Mouse (Mus musculus) CH12.LX (cell line): ENCODE results near the gene D230025D16Rik. TPM values are rescaled to one million over a fixed set of nuclear protein-coding genes. Genes with fewer than 3 reads are reported as not detected.
"Not testable (repeated sequence)": the region's sequence is repeated elsewhere in the genome, so short reads cannot be mapped to it uniquely, and the experiment has no call there.

Experiments used
- DNase-seq: peaks from one replicate; pipeline ENCODE4 v3.0.0-alpha.2; 2013; ENCODE audit errors: extremely low read depth
- H3K27ac ChIP-seq: 2 replicates; pipeline ENCODE4 v1.5.1; 2012; ENCODE audit warnings: low read depth, mild to moderate bottlenecking, control low read depth, moderate library complexity; ENCODE audit not compliant: insufficient read depth
- H3K27me3 ChIP-seq: replicated peaks from 2 replicates; pipeline ENCODE3; 2012; ENCODE audit warnings: inconsistent platforms
- H3K36me3 ChIP-seq, 2 experiments: replicated peaks in 1 of 2; 2 replicates each; pipeline versions ENCODE3 to v1.6.1; 2012; ENCODE audit warnings: inconsistent platforms in 1 of 2, low read length in 1 of 2, mild to moderate bottlenecking in 1 of 2, mixed read lengths in 1 of 2, moderate library complexity in 1 of 2; ENCODE audit not compliant: control insufficient read depth in 1 of 2, insufficient read depth in 1 of 2
- H3K4me1 ChIP-seq, 2 experiments: 2 replicates each; pipeline ENCODE4 v1.6.1; 2012; ENCODE audit warnings: inconsistent platforms in 1 of 2, moderate library complexity in 1 of 2; ENCODE audit not compliant: insufficient read depth in 2 of 2, control insufficient read depth in 1 of 2
- H3K4me2 ChIP-seq: 2 replicates; pipeline ENCODE4 v1.6.1; 2012; ENCODE audit warnings: low read depth, mild to moderate bottlenecking, control low read depth; ENCODE audit not compliant: poor library complexity, insufficient read depth, severe bottlenecking
- H3K4me3 ChIP-seq, 3 experiments: fragments of 150-350 bp in 1 of 3; sonication (generic) in 1 of 3; replicated peaks in 1 of 3; 2 replicates each; pipeline versions ENCODE3 to v1.5.1; 2011 to 2012; ENCODE audit warnings: low read depth in 2 of 3, low read length in 2 of 3, mild to moderate bottlenecking in 2 of 3, moderate library complexity in 2 of 3, control low read depth in 1 of 3, improper control_type of control experiment in 1 of 3, inconsistent platforms in 1 of 3, mixed read lengths in 1 of 3; ENCODE audit not compliant: poor library complexity in 1 of 3
- H3K79me2 ChIP-seq: replicated peaks from 2 replicates; pipeline ENCODE4 v1.6.1; 2012; ENCODE audit warnings: mild to moderate bottlenecking, moderate library complexity; ENCODE audit not compliant: control insufficient read depth, poor library complexity, insufficient read depth, severe bottlenecking; ENCODE audit errors: extremely low read depth
- H3K9ac ChIP-seq: 2 replicates; pipeline ENCODE4 v1.6.1; 2012; ENCODE audit warnings: low read depth, mild to moderate bottlenecking, control low read depth, moderate library complexity; ENCODE audit not compliant: insufficient read depth
- H3K9me3 ChIP-seq: replicated peaks from 2 replicates; pipeline ENCODE3; 2012; ENCODE audit warnings: low read length, inconsistent platforms, mixed read lengths
- BHLHE40 ChIP-seq: IDR thresholded peaks from 2 replicates; pipeline ENCODE4 v1.6.1; 2011; ENCODE audit warnings: mild to moderate bottlenecking, low read depth, low read length, improper control_type of control experiment
- CHD2 ChIP-seq: IDR thresholded peaks from 2 replicates; pipeline ENCODE4 v1.6.1; 2011; ENCODE audit warnings: low read length, improper control_type of control experiment
- CTCF ChIP-seq, 2 experiments: IDR thresholded peaks in 1 of 2; conservative IDR thresholded peaks in 1 of 2; 2 replicates each; pipeline ENCODE4 v1.5.1; 2011 to 2012; ENCODE audit warnings: low read depth in 2 of 2, low read length in 2 of 2, improper control_type of control experiment in 1 of 2, inconsistent platforms in 1 of 2, mild to moderate bottlenecking in 1 of 2, moderate library complexity in 1 of 2
- ELF1 ChIP-seq: IDR thresholded peaks from 2 replicates; pipeline ENCODE4 v1.6.1; 2014; ENCODE audit warnings: low read depth, mild to moderate bottlenecking, inconsistent platforms, low read length, improper control_type of control experiment
- EP300 ChIP-seq: IDR thresholded peaks from 2 replicates; pipeline ENCODE4 v1.6.1; 2011; ENCODE audit warnings: low read length, improper control_type of control experiment
- GABPA ChIP-seq: IDR thresholded peaks from 2 replicates; pipeline ENCODE4 v1.6.1; 2012; ENCODE audit warnings: low read depth, low read length, improper control_type of control experiment, inconsistent platforms; ENCODE audit not compliant: insufficient replicate concordance
- IRF4 ChIP-seq: IDR thresholded peaks from 2 replicates; pipeline ENCODE4 v1.6.1; 2014; ENCODE audit warnings: low read depth, mild to moderate bottlenecking, inconsistent platforms, low read length, improper control_type of control experiment
- JUN ChIP-seq: IDR thresholded peaks from 2 replicates; pipeline ENCODE4 v1.6.1; 2011; ENCODE audit warnings: low read depth, mild to moderate bottlenecking, low read length, improper control_type of control experiment, moderate library complexity; ENCODE audit not compliant: insufficient read depth
- JUND ChIP-seq: conservative IDR thresholded peaks from 2 replicates; pipeline ENCODE4 v1.6.1; 2011; ENCODE audit warnings: low read depth, low read length, improper control_type of control experiment
- KAT2A ChIP-seq: IDR thresholded peaks from 2 replicates; pipeline ENCODE4 v1.6.1; 2012; ENCODE audit warnings: low read length, improper control_type of control experiment, inconsistent platforms; ENCODE audit not compliant: insufficient replicate concordance
- MAFK ChIP-seq: IDR thresholded peaks from 2 replicates; pipeline ENCODE4 v1.6.1; 2011; ENCODE audit warnings: low read length, improper control_type of control experiment; ENCODE audit not compliant: insufficient replicate concordance
- MAZ ChIP-seq: IDR thresholded peaks from 2 replicates; pipeline ENCODE4 v1.6.1; 2012; ENCODE audit warnings: low read depth, mild to moderate bottlenecking, inconsistent platforms, low read length, improper control_type of control experiment, moderate library complexity
- MYC ChIP-seq: IDR thresholded peaks from 2 replicates; pipeline ENCODE4 v1.6.1; 2011; ENCODE audit warnings: low read depth, mild to moderate bottlenecking, improper control_type of control experiment, low read length
- NELFE ChIP-seq: IDR thresholded peaks from 2 replicates; pipeline ENCODE4 v1.6.1; 2011; ENCODE audit warnings: low read depth, low read length, improper control_type of control experiment
- PAX5 ChIP-seq: IDR thresholded peaks from 2 replicates; pipeline ENCODE4 v1.6.1; 2012; ENCODE audit warnings: low read length, inconsistent platforms, mixed read lengths
- POLR2A ChIP-seq: IDR thresholded peaks from 2 replicates; pipeline ENCODE4 v1.6.1; 2011; ENCODE audit warnings: low read depth, mild to moderate bottlenecking, improper control_type of control experiment, low read length
- RAD21 ChIP-seq: IDR thresholded peaks from 2 replicates; pipeline ENCODE4 v1.6.1; 2011; ENCODE audit warnings: low read depth, mild to moderate bottlenecking, low read length, improper control_type of control experiment, moderate library complexity
- TBP ChIP-seq: conservative IDR thresholded peaks from 2 replicates; pipeline ENCODE4 v1.6.1; 2011; ENCODE audit warnings: low read depth, low read length, improper control_type of control experiment
- UBTF ChIP-seq: IDR thresholded peaks from 2 replicates; pipeline ENCODE4 v1.6.1; 2012; ENCODE audit warnings: low read depth, mild to moderate bottlenecking, inconsistent platforms, low read length, improper control_type of control experiment, moderate library complexity
- USF2 ChIP-seq: conservative IDR thresholded peaks from 2 replicates; pipeline ENCODE4 v1.6.1; 2011; ENCODE audit warnings: low read depth, low read length, improper control_type of control experiment
- ZNF384 ChIP-seq: IDR thresholded peaks from 2 replicates; pipeline ENCODE4 v1.6.1; 2012; ENCODE audit warnings: low read depth, low read length, improper control_type of control experiment, inconsistent platforms
- dilution Hi-C: fragments of 300-500 bp; cut with MboI; formaldehyde crosslinking; loops from 2 replicates; pipeline ENCODE4 v1.14.3; 2020; ENCODE audit warnings: low sequenced_read_pairs; ENCODE audit not compliant: extremely low pct_unique_long_range_greater_than_20kb, extremely low pct_ligation_motif_present
- in situ Hi-C: fragments of 300-500 bp; cut with MboI; formaldehyde crosslinking; loops from 3 replicates; pipeline ENCODE4 v1.14.3; 2019; ENCODE audit warnings: low sequenced_read_pairs, low pct_ligation_motif_present, low pct_unique_long_range_greater_than_20kb, mixed read lengths
- polyA plus RNA-seq: library from polyadenylated mRNA; unstranded; fragments of >175 nt; gene quantifications from 2 replicates; pipeline ENCODE4 v1.2.1, GENCODE M21; 2012; ENCODE audit warnings: low read depth; ENCODE audit not compliant: insufficient read length
- total RNA-seq, 2 experiments: library from RNA; depleted of rRNA; stranded (reverse); fragments of 300-350 nt in 1 of 2; fragments of >200 nt in 1 of 2; gene quantifications; 2 replicates each; pipeline ENCODE4 v1.2.3; 2012 to 2014

The D230025D16Rik gene
- total and polyA plus RNA-seq, 3 experiments: 10.7 to 21.5 (median 14.0) TPM

GRCm38 (mm10) chr8:105291802-105292201 is 66.9 kb downstream of the D230025D16Rik start:
- H3K4me2 ChIP-seq, H3K4me3 ChIP-seq, dilution Hi-C loops, DNase-seq, H3K27me3 ChIP-seq, H3K9ac ChIP-seq, H3K9me3 ChIP-seq, H3K79me2 ChIP-seq, H3K27ac ChIP-seq: not testable (repeated sequence)
- Histone ChIP-seq H3K4me1 (peaks cover 13 to 40% of the 10 kb centered on the region in 2 experiments), H3K36me3 (peaks cover 0 to 13% of the 10 kb centered on the region in 2 experiments)
- TF ChIP-seq CTCF (conservative IDR thresholded peaks at IDR 0.05 in 1 of 2, IDR thresholded peaks at IDR 0.05 in 1 of 2; ENCODE audit: low read depth in 2 of 2, low read length in 2 of 2): peak in 1 of 2 experiments; percentile 42; a peak in 2 of 4 replicates
- peak; percentile 64; the same call in 1 of the 2 replicates for TF ChIP-seq MYC
- peak; percentile 12 for TF ChIP-seq RAD21
- in situ Hi-C loops: loop anchor here (5.0 kb wide), 1 partner anchor 35 kb away; the partner anchor contains the start of gene B3gnt9

DNA sequence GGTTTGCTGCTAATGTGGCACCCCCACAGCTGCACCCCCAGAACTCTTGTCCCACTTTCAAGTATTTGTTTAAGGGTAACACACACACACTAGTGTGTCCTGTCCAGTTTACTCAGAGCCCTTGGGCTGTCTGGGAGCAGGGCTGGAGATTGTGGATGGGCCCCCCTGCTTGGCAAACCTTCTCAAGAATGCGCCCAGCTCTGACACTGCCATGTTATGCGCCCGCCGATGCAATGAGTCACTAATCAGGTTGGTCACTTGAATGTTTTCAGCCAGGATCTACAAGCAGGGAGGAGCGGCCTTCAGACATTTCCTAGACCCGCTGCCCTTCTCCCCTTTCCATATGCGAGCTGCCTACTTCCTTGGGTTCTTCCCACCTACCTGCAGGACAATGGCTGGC is 67.5 kb downstream of the D230025D16Rik start:
- Histone ChIP-seq H3K36me3 (peaks cover 0 to 13% of the 10 kb centered on the region in 2 experiments), H3K9ac (no peak overlapping the region), H3K4me3 (no peak overlapping the region), H3K27ac (no peak overlapping the region), H3K4me2 (no peak overlapping the region), H3K79me2 (no peaks in the 10 kb centered on the region), H3K27me3 (no peaks in the 10 kb centered on the region), H3K9me3 (no peaks in the 10 kb centered on the region), H3K4me1 (peaks cover 13 to 40% of the 10 kb centered on the region in 2 experiments)
- TF ChIP-seq JUN: no peak
- no peak for TF ChIP-seq NELFE
- TF ChIP-seq TBP: no peak
- TF ChIP-seq KAT2A: no peak
- TF ChIP-seq ZNF384: no peak
- no peak for TF ChIP-seq RAD21
- no peak for TF ChIP-seq MAFK
- TF ChIP-seq EP300: no peak
- no peak for TF ChIP-seq PAX5
- TF ChIP-seq MAZ: no peak
- TF ChIP-seq CHD2: no peak
- no peak for TF ChIP-seq USF2
- no peak for TF ChIP-seq ELF1
- no peak for TF ChIP-seq JUND
- no peak for TF ChIP-seq IRF4
- no peak for TF ChIP-seq POLR2A
- no peak for TF ChIP-seq BHLHE40
- TF ChIP-seq GABPA: no peak
- TF ChIP-seq CTCF (conservative IDR thresholded peaks at IDR 0.05 in 1 of 2, IDR thresholded peaks at IDR 0.05 in 1 of 2; ENCODE audit: low read depth in 2 of 2, low read length in 2 of 2): no peak
- no peak for TF ChIP-seq UBTF
- in situ Hi-C loops: loop anchor here (5.0 kb wide), 1 partner anchor 35 kb away; the partner anchor contains the start of gene B3gnt9
- dilution Hi-C loops: no loop called here
- no peak for DNase-seq
